Mouse (Mus musculus): Measurements from ENCODE around the gene Plbd2. TPM values are rescaled to one million over a fixed set of nuclear protein-coding genes. Genes with fewer than 3 reads are reported as not detected.
A peak's percentile ranks its signal among the peaks of the same experiment; 100 is the strongest.

The Plbd2 gene
- polyA plus RNA-seq, 1 experiment from 2014 or later, result 53.6 TPM

GRCm38 (mm10) chr5:120440733-120441132 is 62.7 kb downstream of the Plbd2 start:
- DNase-seq (peak; percentile 90), ATAC-seq (no peak)
- H3K9me3 ChIP-seq (ENCODE audit: low read length), result no peaks in the 10 kb centered on the region
- peaks cover 4% of the 10 kb centered on the region; the same call in 1 of the 2 replicates for H3K4me1 ChIP-seq (ENCODE audit: insufficient read depth)
- 8% methylated on average over 13 of the region's 14 CpGs for WGBS (ENCODE audit: insufficient replicate concordance)
- peak overlapping the region; percentile 33 for H3K4me3 ChIP-seq (ENCODE audit: low read depth, low read length)
- H3K27me3 ChIP-seq (ENCODE audit: insufficient read depth, low read length), result peaks cover 57% of the 10 kb centered on the region
- H3K4me2 ChIP-seq (ENCODE audit: low read depth, low read length), result peak overlapping the region; percentile 45
- no peak overlapping the region for H3K27ac ChIP-seq (ENCODE audit: low read depth)
- TF ChIP-seq CTCF (IDR thresholded peaks at IDR 0.05; ENCODE audit: low read depth) (peak; percentile 87), EP300 (IDR thresholded peaks at IDR 0.05; ENCODE audit: low read depth) (no peak)
- H3K36me3 ChIP-seq (replicated peaks; ENCODE audit: insufficient read depth, low read length), result no peaks in the 10 kb centered on the region
- no peak overlapping the region for H3K9ac ChIP-seq (replicated peaks)

- H3K4me2 ChIP-seq (ENCODE audit: low read depth, low read length), result peak overlapping the region; percentile 45
- no peak for TF ChIP-seq CTCF (IDR thresholded peaks at IDR 0.05; ENCODE audit: low read depth)
- no peak for TF ChIP-seq EP300 (IDR thresholded peaks at IDR 0.05; ENCODE audit: low read depth)
- peak overlapping the region; percentile 33 for H3K4me3 ChIP-seq (ENCODE audit: low read depth, low read length)
- WGBS (ENCODE audit: insufficient replicate concordance), result 3% methylated on average over 54 of the region's 61 CpGs
- no peak overlapping the region for H3K27ac ChIP-seq (ENCODE audit: low read depth)
- no peaks in the 10 kb centered on the region for H3K36me3 ChIP-seq (replicated peaks; ENCODE audit: insufficient read depth, low read length)
- H3K27me3 ChIP-seq (ENCODE audit: insufficient read depth, low read length), result peaks cover 63% of the 10 kb centered on the region
- peaks cover 4% of the 10 kb centered on the region; the same call in 1 of the 2 replicates for H3K4me1 ChIP-seq (ENCODE audit: insufficient read depth)
- H3K9ac ChIP-seq (replicated peaks), result no peak overlapping the region
- DNase-seq (no peak), ATAC-seq (no peak)
- no peaks in the 10 kb centered on the region for H3K9me3 ChIP-seq (ENCODE audit: low read length)
Observed at GRCm38 (mm10) chr5:120439887-120440670, 63.3 kb downstream of the Plbd2 start.

- ATAC-seq (no peak), DNase-seq (no peak)
- Histone ChIP-seq H3K9me3 (ENCODE audit: low read length) (no peaks in the 10 kb centered on the region), H3K27me3 (ENCODE audit: insufficient read depth, low read length) (peaks cover 73% of the 10 kb centered on the region), H3K4me2 (ENCODE audit: low read depth, low read length) (no peak overlapping the region), H3K4me1 (ENCODE audit: insufficient read depth) (peaks cover 4% of the 10 kb centered on the region; the same call in 1 of the 2 replicates), H3K27ac (ENCODE audit: low read depth) (no peak overlapping the region), H3K9ac (replicated peaks) (no peak overlapping the region), H3K36me3 (replicated peaks; ENCODE audit: insufficient read depth, low read length) (no peaks in the 10 kb centered on the region), H3K4me3 (ENCODE audit: low read depth, low read length) (no peak overlapping the region)
- TF ChIP-seq CTCF (IDR thresholded peaks at IDR 0.05; ENCODE audit: low read depth), result no peak
- TF ChIP-seq EP300 (IDR thresholded peaks at IDR 0.05; ENCODE audit: low read depth), result no peak
- WGBS (ENCODE audit: insufficient replicate concordance), result 3% methylated on average over 27 of the region's 27 CpGs
Observed at GRCm38 (mm10) chr5:120438991-120439710, 64.3 kb downstream of the Plbd2 start.

- DNase-seq (no peak), ATAC-seq (no peak)
- H3K36me3 ChIP-seq (replicated peaks; ENCODE audit: insufficient read depth, low read length), result no peaks in the 10 kb centered on the region
- TF ChIP-seq CTCF (IDR thresholded peaks at IDR 0.05; ENCODE audit: low read depth) (no peak), EP300 (IDR thresholded peaks at IDR 0.05; ENCODE audit: low read depth) (no peak)
- peaks cover 79% of the 10 kb centered on the region for H3K27me3 ChIP-seq (ENCODE audit: insufficient read depth, low read length)
- H3K4me1 ChIP-seq (ENCODE audit: insufficient read depth), result peaks cover 4% of the 10 kb centered on the region; the same call in 1 of the 2 replicates
- H3K9me3 ChIP-seq (ENCODE audit: low read length), result no peaks in the 10 kb centered on the region
- H3K27ac ChIP-seq (ENCODE audit: low read depth), result no peak overlapping the region
- no peak overlapping the region for H3K9ac ChIP-seq (replicated peaks)
- H3K4me2 ChIP-seq (ENCODE audit: low read depth, low read length), result no peak overlapping the region
- no peak overlapping the region for H3K4me3 ChIP-seq (ENCODE audit: low read depth, low read length)
- 3% methylated on average over 13 of the region's 13 CpGs for WGBS (ENCODE audit: insufficient replicate concordance)
Observed at GRCm38 (mm10) chr5:120438469-120438868, 65.0 kb downstream of the Plbd2 start.

- Histone ChIP-seq H3K4me3 (ENCODE audit: low read depth, low read length) (no peak overlapping the region), H3K36me3 (replicated peaks; ENCODE audit: insufficient read depth, low read length) (no peaks in the 10 kb centered on the region), H3K4me2 (ENCODE audit: low read depth, low read length) (no peak overlapping the region), H3K9ac (replicated peaks) (no peak overlapping the region), H3K27ac (ENCODE audit: low read depth) (no peak overlapping the region), H3K27me3 (ENCODE audit: insufficient read depth, low read length) (peaks cover 84% of the 10 kb centered on the region), H3K4me1 (ENCODE audit: insufficient read depth) (peaks cover 4% of the 10 kb centered on the region; the same call in 1 of the 2 replicates), H3K9me3 (ENCODE audit: low read length) (no peaks in the 10 kb centered on the region)
- TF ChIP-seq EP300 (IDR thresholded peaks at IDR 0.05; ENCODE audit: low read depth), result no peak
- TF ChIP-seq CTCF (IDR thresholded peaks at IDR 0.05; ENCODE audit: low read depth), result no peak
- ATAC-seq (no peak), DNase-seq (no peak)
- WGBS (ENCODE audit: insufficient replicate concordance), result 2% methylated on average over 33 of the region's 33 CpGs
Observed at GRCm38 (mm10) chr5:120437986-120438385, 65.4 kb downstream of the Plbd2 start.

GRCm38 (mm10) chr5:120437539-120437938 is 65.9 kb downstream of the Plbd2 start:
- TF ChIP-seq EP300 (IDR thresholded peaks at IDR 0.05; ENCODE audit: low read depth), result no peak
- no peak for TF ChIP-seq CTCF (IDR thresholded peaks at IDR 0.05; ENCODE audit: low read depth)
- 4% methylated on average over 17 of the region's 17 CpGs for WGBS (ENCODE audit: insufficient replicate concordance)
- H3K27ac ChIP-seq (ENCODE audit: low read depth), result no peak overlapping the region
- no peak overlapping the region for H3K9ac ChIP-seq (replicated peaks)
- H3K4me2 ChIP-seq (ENCODE audit: low read depth, low read length), result no peak overlapping the region
- no peak for DNase-seq
- no peak overlapping the region for H3K4me3 ChIP-seq (ENCODE audit: low read depth, low read length)
- no peak for ATAC-seq
- H3K36me3 ChIP-seq (replicated peaks; ENCODE audit: insufficient read depth, low read length), result no peaks in the 10 kb centered on the region
- H3K27me3 ChIP-seq (ENCODE audit: insufficient read depth, low read length), result peaks cover 89% of the 10 kb centered on the region
- H3K9me3 ChIP-seq (ENCODE audit: low read length), result no peaks in the 10 kb centered on the region
- peaks cover 4% of the 10 kb centered on the region; the same call in 1 of the 2 replicates for H3K4me1 ChIP-seq (ENCODE audit: insufficient read depth)

All from liver, postnatal 0 days (tissue).